Mouse (Mus musculus): ENCODE data around the gene Frmd8. TPM values are rescaled to one million over a fixed set of nuclear protein-coding genes. Genes with fewer than 3 reads are reported as not detected.
A peak's percentile ranks its signal among the peaks of the same experiment; 100 is the strongest.

Gene Frmd8
- total and polyA plus RNA-seq, 3 experiments, result 22.8 to 34.4 TPM; not detected in 1

DNA sequence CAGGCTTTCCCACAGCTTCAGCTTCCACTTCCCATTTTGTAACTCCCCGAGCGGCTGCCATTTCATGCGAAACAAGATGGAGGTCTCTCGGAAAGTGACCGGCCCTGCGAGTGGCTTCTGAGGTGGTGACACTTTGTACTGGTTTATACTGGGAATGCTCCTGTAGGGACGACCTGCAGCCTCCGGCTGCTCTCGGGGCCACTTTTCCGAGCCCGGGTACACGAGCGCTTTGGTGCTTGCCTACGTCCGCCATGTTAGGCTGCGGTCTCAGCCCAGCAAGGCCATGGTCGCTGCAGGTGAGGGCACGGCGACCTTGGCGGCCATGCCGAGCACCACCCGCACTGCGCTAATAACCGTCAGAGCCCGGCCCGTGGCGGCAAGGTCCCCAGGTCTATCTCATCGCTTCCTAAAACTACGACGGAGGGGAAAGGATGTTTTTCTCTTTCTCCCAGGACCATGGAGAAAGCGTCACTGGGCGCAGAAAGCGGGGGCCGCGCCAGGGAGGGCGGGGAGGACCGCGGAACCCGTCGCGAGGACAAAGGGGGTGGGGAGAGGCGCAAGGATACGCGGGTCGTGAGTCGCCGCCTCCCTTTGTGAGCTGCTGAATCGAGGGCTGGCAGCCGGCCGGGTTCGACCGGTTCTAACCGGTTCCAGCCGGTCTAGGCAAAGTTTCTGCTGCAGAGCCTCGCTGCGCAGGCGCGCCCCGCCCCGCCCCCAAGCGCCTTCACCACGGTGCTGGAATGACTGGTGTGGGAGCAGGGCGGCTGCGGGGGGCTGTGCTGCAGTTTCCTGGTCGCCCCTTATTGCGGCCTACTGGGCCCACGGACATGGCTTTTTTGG lies 71.8 kb downstream of the Frmd8 start (continued):
- TF ChIP-seq ETS1 (IDR thresholded peaks at IDR 0.05; ENCODE audit: low read depth, low read length), result peak; percentile 48; the same call in 1 of the 2 replicates
- peak; percentile 70 for TF ChIP-seq HCFC1 (IDR thresholded peaks at IDR 0.05; ENCODE audit: low read depth, low read length)
- TF ChIP-seq MXI1 (IDR thresholded peaks at IDR 0.05; ENCODE audit: low read depth, low read length), result peak; percentile 46; the same call in 1 of the 2 replicates
- no peak; the same call in 1 of the 2 replicates for TF ChIP-seq UBTF (IDR thresholded peaks at IDR 0.05; ENCODE audit: borderline replicate concordance, insufficient read depth, low read depth, low read length)

DNA sequence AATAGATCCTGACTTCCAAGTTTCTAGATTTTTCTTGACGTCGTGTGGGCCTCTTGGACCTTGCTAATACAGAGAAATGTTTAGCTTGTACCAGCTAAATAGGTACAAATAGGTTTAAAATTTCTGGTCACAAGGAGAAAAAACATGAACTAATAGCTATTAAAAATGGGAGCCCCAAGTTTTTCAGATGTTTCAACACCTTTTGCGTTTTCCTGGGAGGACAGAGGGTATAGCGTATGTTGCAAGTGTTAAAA lies 72.4 kb downstream of the Frmd8 start:
- no peak for TF ChIP-seq MAFK (IDR thresholded peaks at IDR 0.05; ENCODE audit: borderline replicate concordance, low read depth, low read length)
- no peak for TF ChIP-seq MYB (IDR thresholded peaks at IDR 0.05; ENCODE audit: low read depth, low read length)
- no peak for TF ChIP-seq CHD2 (IDR thresholded peaks at IDR 0.05; ENCODE audit: low read length)
- 0 out of 2 replicates have a peak, but pooled peaks have one; percentile 54 for TF ChIP-seq UBTF (IDR thresholded peaks at IDR 0.05; ENCODE audit: borderline replicate concordance, insufficient read depth, low read depth, low read length)
- 0 out of 2 replicates have a peak, but pooled peaks have one; percentile 96 for TF ChIP-seq CHD1 (IDR thresholded peaks at IDR 0.05; ENCODE audit: low read depth, low read length)
- no peak for TF ChIP-seq POLR2AphosphoS2 (IDR thresholded peaks at IDR 0.05; ENCODE audit: low read length)
- no peak for TF ChIP-seq RAD21 (IDR thresholded peaks at IDR 0.05; ENCODE audit: low read depth, low read length)
- TF ChIP-seq EP300 (IDR thresholded peaks at IDR 0.05; ENCODE audit: low read depth in 1 of 2, low read length in 2 of 2), result no peak
- H3K36me3 ChIP-seq (ENCODE audit: control insufficient read depth in 1 of 2, insufficient read depth in 2 of 2, low read length in 2 of 2), result peaks cover 8 to 17% of the 10 kb centered on the region in 2 experiments
- peaks cover 0 to 29% of the 10 kb centered on the region in 2 experiments; a peak in 3 of 4 replicates for H3K4me1 ChIP-seq (ENCODE audit: control insufficient read depth in 1 of 2, insufficient read depth in 2 of 2, low read length in 2 of 2)
- DNase-seq (ENCODE audit: low read depth, low spot score), result no peak
- peak overlapping the region; percentile 98 for H3K27ac ChIP-seq (ENCODE audit: control insufficient read depth, low read depth, low read length)
- H3K4me3 ChIP-seq (ENCODE audit: control insufficient read depth in 1 of 2, insufficient read depth in 1 of 2, low read depth in 2 of 2, low read length in 2 of 2), result peak overlapping the region; percentile 26 to 71
- peaks cover 46% of the 10 kb centered on the region for H3K79me2 ChIP-seq (ENCODE audit: control insufficient read depth, insufficient read depth, low read length, poor library complexity)
- no peaks in the 10 kb centered on the region for H3K9me3 ChIP-seq (replicated peaks; ENCODE audit: insufficient read depth, low read length)
- H3K9ac ChIP-seq (ENCODE audit: control insufficient read depth, low read depth, low read length, poor library complexity, severe bottlenecking), result peak overlapping the region; percentile 95
- no peaks in the 10 kb centered on the region for H3K27me3 ChIP-seq (ENCODE audit: control insufficient read depth in 1 of 2, insufficient read depth in 2 of 2, low read length in 2 of 2)

DNA sequence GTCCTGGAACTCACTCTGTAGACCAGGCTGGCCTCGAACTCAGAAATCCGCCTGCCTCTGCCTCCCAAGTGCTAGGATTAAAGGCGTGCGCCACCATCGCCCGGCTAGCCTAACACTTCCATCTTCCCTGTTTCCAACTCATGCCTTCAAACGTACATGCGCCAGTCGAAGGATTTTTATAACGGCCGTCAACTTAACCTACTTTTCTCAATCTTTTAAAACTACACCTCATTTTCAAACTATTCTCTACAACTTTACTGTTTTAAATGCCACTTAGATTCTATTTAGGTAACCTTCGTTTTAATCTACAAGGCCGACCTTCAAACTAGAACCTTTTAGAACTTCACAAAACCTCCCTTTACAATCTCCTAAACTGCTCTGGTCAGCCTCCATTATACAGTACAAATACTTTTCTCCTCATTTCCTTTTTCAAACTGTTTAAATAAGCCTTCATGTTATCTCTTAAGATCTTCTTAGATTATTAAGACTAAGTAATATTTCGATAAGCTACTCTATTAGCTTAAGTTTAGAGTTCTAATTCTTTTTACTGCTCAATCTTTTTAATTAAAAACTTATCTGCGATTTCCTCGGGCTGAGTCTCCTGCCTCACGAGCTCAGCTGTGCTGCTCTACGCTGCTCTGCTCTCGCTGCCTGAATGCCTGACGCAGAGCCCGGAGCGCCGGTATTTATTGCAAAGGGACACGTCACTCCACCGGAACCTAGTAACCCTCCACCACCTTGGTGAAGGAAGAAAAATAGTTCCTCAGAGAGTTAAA lies 72.9 kb downstream of the Frmd8 start:
- no peaks in the 10 kb centered on the region for H3K27me3 ChIP-seq (ENCODE audit: control insufficient read depth in 1 of 2, insufficient read depth in 2 of 2, low read length in 2 of 2)
- H3K79me2 ChIP-seq (ENCODE audit: control insufficient read depth, insufficient read depth, low read length, poor library complexity), result peaks cover 52% of the 10 kb centered on the region
- peak overlapping the region; percentile 58 to 84 for H3K4me3 ChIP-seq (ENCODE audit: control insufficient read depth in 1 of 2, insufficient read depth in 1 of 2, low read depth in 2 of 2, low read length in 2 of 2)
- H3K4me1 ChIP-seq (ENCODE audit: control insufficient read depth in 1 of 2, insufficient read depth in 2 of 2, low read length in 2 of 2), result peaks cover 0 to 34% of the 10 kb centered on the region in 2 experiments; a peak in 3 of 4 replicates
- peak overlapping the region; percentile 95 for H3K9ac ChIP-seq (ENCODE audit: control insufficient read depth, low read depth, low read length, poor library complexity, severe bottlenecking)
- H3K9me3 ChIP-seq (replicated peaks; ENCODE audit: insufficient read depth, low read length), result no peaks in the 10 kb centered on the region
- peak; percentile 94 for DNase-seq (ENCODE audit: low read depth, low spot score)
- H3K27ac ChIP-seq (ENCODE audit: control insufficient read depth, low read depth, low read length), result peak overlapping the region; percentile 98
- H3K36me3 ChIP-seq (ENCODE audit: control insufficient read depth in 1 of 2, insufficient read depth in 2 of 2, low read length in 2 of 2), result peaks cover 11 to 22% of the 10 kb centered on the region in 2 experiments
- TF ChIP-seq MXI1 (IDR thresholded peaks at IDR 0.05; ENCODE audit: low read depth, low read length) (peak; percentile 59), MYC (IDR thresholded peaks at IDR 0.05; ENCODE audit: low read depth, low read length) (peak; percentile 53; the same call in 1 of the 2 replicates), EP300 (IDR thresholded peaks at IDR 0.05; ENCODE audit: low read depth in 1 of 2, low read length in 2 of 2) (peak in 1 of 2 experiments; percentile 67; a peak in 1 of 4 replicates), JUND (IDR thresholded peaks at IDR 0.05; ENCODE audit: low read depth, low read length) (no peak), RAD21 (IDR thresholded peaks at IDR 0.05; ENCODE audit: low read depth, low read length) (no peak), TBP (IDR thresholded peaks at IDR 0.05; ENCODE audit: low read depth, low read length) (peak; percentile 99), MYB (IDR thresholded peaks at IDR 0.05; ENCODE audit: low read depth, low read length) (peak; percentile 63), TAL1 (IDR thresholded peaks at IDR 0.05; ENCODE audit: low read length) (no peak), BHLHE40 (IDR thresholded peaks at IDR 0.05; ENCODE audit: borderline replicate concordance, low read depth, low read length) (no peak), USF2 (IDR thresholded peaks at IDR 0.05; ENCODE audit: borderline replicate concordance in 1 of 2, insufficient read depth in 1 of 2, low read depth in 1 of 2, low read length in 2 of 2) (no peak), MAX (IDR thresholded peaks at IDR 0.05; ENCODE audit: low read length) (0 out of 2 replicates have a peak, but pooled peaks have one; percentile 24), ETS1 (IDR thresholded peaks at IDR 0.05; ENCODE audit: low read depth, low read length) (peak; percentile 90), POLR2AphosphoS5 (IDR thresholded peaks at IDR 0.05; ENCODE audit: borderline replicate concordance, low read depth, low read length) (peak; percentile 99), NRF1 (IDR thresholded peaks at IDR 0.05; ENCODE audit: insufficient read depth, low read depth, low read length, poor library complexity, severe bottlenecking) (peak; percentile 44; the same call in 1 of the 2 replicates), CHD1 (IDR thresholded peaks at IDR 0.05; ENCODE audit: low read depth, low read length) (peak; percentile 98), POLR2AphosphoS2 (IDR thresholded peaks at IDR 0.05; ENCODE audit: low read length) (peak; percentile 100), CHD2 (IDR thresholded peaks at IDR 0.05; ENCODE audit: low read length) (no peak), SIN3A (IDR thresholded peaks at IDR 0.05; ENCODE audit: low read length) (peak; percentile 94), UBTF (IDR thresholded peaks at IDR 0.05; ENCODE audit: borderline replicate concordance, insufficient read depth, low read depth, low read length) (no peak), GABPA (IDR thresholded peaks at IDR 0.05; ENCODE audit: low read depth, low read length) (no peak)
